ENCODE assay signal across 16 mouse cellular contexts in the genomic region with DNA sequence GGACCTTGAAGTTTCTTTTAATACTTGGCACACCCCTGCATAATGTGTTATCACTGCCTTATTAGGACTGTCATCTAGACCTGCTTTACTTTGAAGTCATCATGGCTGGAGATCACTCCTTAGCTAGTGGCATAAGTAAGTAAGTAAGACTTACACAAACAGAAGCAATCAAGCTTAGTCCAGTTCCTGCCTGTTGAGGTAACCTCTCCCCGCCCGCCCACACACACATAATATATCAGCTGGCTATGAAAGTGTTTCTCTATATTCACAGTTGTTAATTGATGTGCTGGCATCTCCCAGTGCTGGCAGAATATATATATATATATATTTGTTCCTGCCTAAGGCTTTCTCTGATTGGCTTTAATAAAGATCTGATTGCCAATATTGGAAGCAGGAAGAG.
"Had no signal": no experiment of that assay in that cellular context is flagged by ENCODE, and none has a peak within 500 bp of the region (broad histone marks: within the 10 kb centered on the region; RNA-seq: fewer than 3 reads in every experiment).

No protein-coding gene starts in this region.

- H3K27ac ChIP-seq: neural tube, embryonic 12.5 days; neural tube, embryonic 13.5 days; neural tube, embryonic 15.5 days; stomach, embryonic 15.5 days had no signal

- H3K4me1 ChIP-seq: neural tube, embryonic 12.5 days had no signal

- H3K9me3 ChIP-seq: neural tube, embryonic 12.5 days; neural tube, embryonic 13.5 days; neural tube, embryonic 15.5 days; stomach, embryonic 15.5 days had no signal

- H3K4me3 ChIP-seq: neural tube, embryonic 12.5 days; neural tube, embryonic 13.5 days; neural tube, embryonic 15.5 days; stomach, embryonic 15.5 days had no signal

- H3K36me3 ChIP-seq: neural tube, embryonic 12.5 days; neural tube, embryonic 13.5 days; neural tube, embryonic 15.5 days; stomach, embryonic 15.5 days had no signal

- DNase-seq: retina, postnatal 1 day; right cerebral cortex, adult 18-20 months; right cerebral cortex, postnatal 14 days; right cerebral cortex, postnatal 25 days; right cerebral cortex, postnatal 4 days; spleen, adult 18-20 months; thymus, adult 18-20 months; thymus, adult 2 months; thymus, postnatal 14 days; thymus, postnatal 25 days; thymus, postnatal 36 days; thymus, postnatal 4 days had no signal

- H3K4me2 ChIP-seq: neural tube, embryonic 12.5 days; neural tube, embryonic 13.5 days; neural tube, embryonic 15.5 days; stomach, embryonic 15.5 days had no signal

- H3K9ac ChIP-seq: neural tube, embryonic 12.5 days; neural tube, embryonic 13.5 days; neural tube, embryonic 15.5 days; stomach, embryonic 15.5 days had no signal
